Mouse (Mus musculus) ZHBTc4 (cell line): ENCODE results near the gene Wnt9a.
A peak's percentile ranks its signal among the peaks of the same experiment; 100 is the strongest.
"Not testable (repeated sequence)": the region's sequence is repeated elsewhere in the genome, so short reads cannot be mapped to it uniquely, and the experiment has no call there.

Source experiments
- DNase-seq: peaks from one replicate; pipeline ENCODE4 v3.0.0-alpha.2; 2011; ENCODE audit warnings: low read depth, low spot score

Gene Wnt9a

GRCm38 (mm10) chr11:59306461-59307421, at the start of gene Wnt9a:
Wnt9a (plus strand) TSS chr11:59306928.
- DNase-seq: peak; percentile 69

- no peak for DNase-seq
These were observed 47.1 kb upstream of the Wnt9a start for GRCm38 (mm10) chr11:59259647-59260046.

GRCm38 (mm10) chr11:59260706-59261493, 45.8 kb upstream of the Wnt9a start:
- DNase-seq: no peak

- DNase-seq: no peak
These were observed 44.4 kb upstream of the Wnt9a start for GRCm38 (mm10) chr11:59262308-59262707.

GRCm38 (mm10) chr11:59263870-59264563, 42.7 kb upstream of the Wnt9a start:
- DNase-seq: no peak

- peak; percentile 40 for DNase-seq
These were observed 42.1 kb upstream of the Wnt9a start for GRCm38 (mm10) chr11:59264593-59264992.

GRCm38 (mm10) chr11:59265154-59265813, 41.4 kb upstream of the Wnt9a start:
- DNase-seq: peak; percentile 63

- peak; percentile 55 for DNase-seq
These were observed 40.0 kb upstream of the Wnt9a start for GRCm38 (mm10) chr11:59266727-59267126.

GRCm38 (mm10) chr11:59274184-59274583, 32.5 kb upstream of the Wnt9a start:
- no peak for DNase-seq

GRCm38 (mm10) chr11:59276877-59277276, 29.9 kb upstream of the Wnt9a start:
- no peak for DNase-seq

- no peak for DNase-seq
These were observed 28.7 kb upstream of the Wnt9a start for GRCm38 (mm10) chr11:59278047-59278446.

GRCm38 (mm10) chr11:59282111-59282510, 24.6 kb upstream of the Wnt9a start:
- DNase-seq: peak; percentile 63

GRCm38 (mm10) chr11:59282933-59283332, 23.8 kb upstream of the Wnt9a start:
- DNase-seq: no peak

- no peak for DNase-seq
These were observed 22.6 kb upstream of the Wnt9a start for GRCm38 (mm10) chr11:59284146-59284545.

GRCm38 (mm10) chr11:59289706-59290105, 17.0 kb upstream of the Wnt9a start:
- peak; percentile 69 for DNase-seq

GRCm38 (mm10) chr11:59290702-59291303, 15.9 kb upstream of the Wnt9a start, which contains the start of gene Wnt3a:
Wnt3a (minus strand) TSS chr11:59290752.
- DNase-seq: peak; percentile 60

- peak; percentile 85 for DNase-seq
These were observed 13.1 kb upstream of the Wnt9a start for GRCm38 (mm10) chr11:59293616-59294015.

GRCm38 (mm10) chr11:59297941-59298340, 8.8 kb upstream of the Wnt9a start:
- DNase-seq: peak; percentile 70

- DNase-seq: peak; percentile 59
These were observed 6.5 kb upstream of the Wnt9a start for GRCm38 (mm10) chr11:59300185-59300584.

GRCm38 (mm10) chr11:59301053-59301452, 5.7 kb upstream of the Wnt9a start:
- DNase-seq: not testable (repeated sequence)
